Mouse (Mus musculus) bone marrow macrophage, adult 2 months (primary cell): Measurements from ENCODE around the gene Aox1.

Experiments
- CTCF ChIP-seq: IDR thresholded peaks from 2 replicates; pipeline ENCODE4 v1.5.1; 2012; ENCODE audit warnings: low read depth, mild to moderate bottlenecking, low read length, moderate library complexity
- POLR2A ChIP-seq: IDR thresholded peaks from 2 replicates; pipeline ENCODE4 v1.6.1; 2012; ENCODE audit warnings: mild to moderate bottlenecking, low read depth, low read length, borderline replicate concordance

DNA sequence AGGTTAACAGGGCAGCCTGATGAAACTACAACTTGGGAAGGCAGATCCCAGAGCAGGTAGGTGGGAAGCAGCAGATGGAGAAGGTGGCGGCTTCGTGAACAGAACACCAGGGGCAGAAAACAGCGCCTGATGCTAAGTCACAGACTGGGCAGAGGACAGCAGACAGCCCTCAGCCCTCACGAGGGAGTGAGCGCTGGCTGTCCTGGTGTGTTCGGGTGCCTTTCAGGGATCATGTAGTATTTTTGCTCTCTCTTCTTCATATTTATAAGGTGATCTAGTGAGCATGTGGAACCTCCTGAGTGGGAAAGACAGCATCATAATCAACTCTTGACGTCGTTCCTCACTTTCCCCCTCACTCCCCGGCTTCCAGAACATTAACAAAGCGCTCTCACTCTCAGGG lies 116.3 kb downstream of the Aox1 start:
- TF ChIP-seq CTCF = no peak
- no peak for TF ChIP-seq POLR2A
